Mouse (Mus musculus) heart, embryonic 14.5 days (tissue): Measurements from ENCODE around the gene Tas2r143. TPM values are rescaled to one million over a fixed set of nuclear protein-coding genes. Genes with fewer than 3 reads are reported as not detected.

Source experiments
- ATAC-seq: fragments of 200-750 bp; cut with Nextera tagmentation; 2 replicates; pipeline ENCODE4 v1.8.0; 2017; ENCODE audit warnings: low read depth, moderate TSS enrichment; ENCODE audit not compliant: insufficient number of reproducible peaks, insufficient read depth, low FRiP score
- H3K27ac ChIP-seq, 2 experiments: fragments of 200-500 bp in 1 of 2; fragments of 300-500 bp in 1 of 2; sonication (generic) in 1 of 2; replicated peaks in 1 of 2; 2 replicates each; pipeline ENCODE4 v1.5.1; 2012 to 2014; ENCODE audit warnings: low read depth in 2 of 2, low read length in 2 of 2, control low read depth in 1 of 2, mild to moderate bottlenecking in 1 of 2, mixed read lengths in 1 of 2; ENCODE audit not compliant: control insufficient read depth in 1 of 2, insufficient read depth in 1 of 2
- H3K27me3 ChIP-seq: fragments of 300-500 bp; sonication (generic); 2 replicates; pipeline ENCODE4 v1.6.1; 2014; ENCODE audit warnings: mild to moderate bottlenecking, low read length, control low read depth; ENCODE audit not compliant: control insufficient read depth, insufficient read depth
- H3K36me3 ChIP-seq: fragments of 300-500 bp; sonication (generic); 2 replicates; pipeline ENCODE4 v1.6.1; 2014; ENCODE audit warnings: mild to moderate bottlenecking, control low read depth, low read length, mixed read lengths; ENCODE audit not compliant: control insufficient read depth, insufficient read depth
- H3K4me1 ChIP-seq, 2 experiments: fragments of 200-500 bp in 1 of 2; fragments of 300-500 bp in 1 of 2; sonication (generic) in 1 of 2; 2 replicates each; pipeline ENCODE4 v1.6.1; 2012 to 2014; ENCODE audit warnings: low read length in 2 of 2, control low read depth in 1 of 2, mixed read lengths in 1 of 2; ENCODE audit not compliant: control insufficient read depth in 2 of 2, insufficient read depth in 2 of 2
- H3K4me2 ChIP-seq: fragments of 300-500 bp; sonication (generic); 2 replicates; pipeline ENCODE4 v1.6.1; 2014; ENCODE audit warnings: mild to moderate bottlenecking, low read length
- H3K4me3 ChIP-seq, 2 experiments: fragments of 200-500 bp in 1 of 2; fragments of 300-500 bp in 1 of 2; sonication (generic) in 1 of 2; 2 replicates each; pipeline ENCODE4 v1.5.1; 2012 to 2014; ENCODE audit warnings: low read length in 2 of 2, mild to moderate bottlenecking in 2 of 2, control low read depth in 1 of 2, low read depth in 1 of 2, moderate library complexity in 1 of 2; ENCODE audit not compliant: control insufficient read depth in 1 of 2, insufficient read depth in 1 of 2
- H3K9ac ChIP-seq: fragments of 300-500 bp; sonication (generic); 2 replicates; pipeline ENCODE4 v1.6.1; 2014; ENCODE audit warnings: mild to moderate bottlenecking, low read length
- H3K9me3 ChIP-seq: fragments of 300-500 bp; sonication (generic); 2 replicates; pipeline ENCODE4 v1.6.1; 2016; ENCODE audit warnings: low read length, control low read depth; ENCODE audit not compliant: control insufficient read depth
- WGBS: fragments of 180-500 bp; shearing (Covaris S2); extraction: QIAGEN DNeasy Blood & Tissue Kit; methylation state at CpG from one replicate; pipeline ENCODE4 v1.1.7; 2014; 5-methylcytosine and 5-hydroxymethylcytosine counted together
- polyA plus RNA-seq: library from polyadenylated mRNA; unstranded; fragments of >200 nt; fragmentation: Nextera tagmentation; extraction: Ambion mirVana; gene quantifications from 2 replicates; pipeline ENCODE4 v1.2.1, GENCODE M21; 2014

Gene Tas2r143
- polyA plus RNA-seq, 1 experiment from 2014 or later, result not detected

DNA sequence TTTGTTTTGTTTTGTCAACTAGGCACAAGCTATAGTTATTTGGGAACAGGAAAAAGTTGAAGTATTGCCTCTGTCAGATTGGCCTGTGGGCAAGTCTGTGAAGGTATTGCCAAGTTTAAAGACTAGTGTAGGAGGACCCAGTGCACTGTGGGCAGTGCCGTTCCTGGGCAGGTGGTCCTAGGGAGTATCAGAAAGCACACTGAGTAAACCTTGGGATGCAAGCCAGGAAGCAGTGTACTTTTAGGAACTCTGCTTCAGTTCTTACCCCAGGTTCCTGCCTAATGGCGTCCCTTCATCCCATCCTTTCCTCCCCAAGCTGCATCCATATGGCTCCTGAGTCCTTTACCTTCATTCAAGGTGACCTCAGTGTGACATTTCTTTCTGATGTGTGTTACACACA is 24.9 kb upstream of the Tas2r143 start:
- Histone ChIP-seq H3K4me2 (0 out of 2 replicates have a peak overlapping the region, but pooled peaks have one; percentile 10), H3K9me3 (no peaks in the 10 kb centered on the region), H3K4me1 (peaks cover 28 to 46% of the 10 kb centered on the region in 2 experiments), H3K9ac (peak overlapping the region; percentile 16; the same call in 1 of the 2 replicates), H3K27ac (peak overlapping the region; percentile 70 to 71), H3K4me3 (no peak overlapping the region), H3K27me3 (no peaks in the 10 kb centered on the region), H3K36me3 (no peaks in the 10 kb centered on the region)
- ATAC-seq, result no peak
- 61% methylated on average over 2 of the region's 2 CpGs for WGBS

DNA sequence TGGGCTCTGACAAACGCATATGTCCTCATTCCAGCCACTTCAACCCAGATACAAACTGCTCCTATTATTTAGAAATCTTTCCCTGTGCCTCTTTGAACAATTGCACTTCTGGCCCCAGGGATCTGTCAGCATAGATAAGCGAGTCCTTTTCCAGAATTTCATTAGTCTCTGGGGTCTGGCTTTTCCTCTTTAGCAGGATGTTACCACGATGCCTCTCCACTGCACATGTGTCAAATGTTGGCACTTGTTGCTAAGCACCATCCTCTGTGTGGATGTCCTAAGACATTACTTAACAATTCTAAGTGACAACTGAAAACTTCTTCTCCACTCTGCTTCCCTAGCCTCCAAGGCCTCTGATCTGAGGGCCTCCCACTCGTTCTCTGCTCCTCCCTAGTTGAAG is 24.0 kb upstream of the Tas2r143 start:
- Histone ChIP-seq H3K36me3 (no peaks in the 10 kb centered on the region), H3K27me3 (no peaks in the 10 kb centered on the region), H3K9me3 (no peaks in the 10 kb centered on the region), H3K4me3 (no peak overlapping the region), H3K4me1 (peaks cover 22 to 38% of the 10 kb centered on the region in 2 experiments), H3K4me2 (0 out of 2 replicates have a peak overlapping the region, but pooled peaks have one; percentile 8), H3K27ac (peak overlapping the region in 1 of 2 experiments; percentile 71; a peak in 3 of 4 replicates), H3K9ac (peak overlapping the region; percentile 12; the same call in 1 of the 2 replicates)
- no peak for ATAC-seq
- 21% methylated on average over 4 of the region's 4 CpGs for WGBS

DNA sequence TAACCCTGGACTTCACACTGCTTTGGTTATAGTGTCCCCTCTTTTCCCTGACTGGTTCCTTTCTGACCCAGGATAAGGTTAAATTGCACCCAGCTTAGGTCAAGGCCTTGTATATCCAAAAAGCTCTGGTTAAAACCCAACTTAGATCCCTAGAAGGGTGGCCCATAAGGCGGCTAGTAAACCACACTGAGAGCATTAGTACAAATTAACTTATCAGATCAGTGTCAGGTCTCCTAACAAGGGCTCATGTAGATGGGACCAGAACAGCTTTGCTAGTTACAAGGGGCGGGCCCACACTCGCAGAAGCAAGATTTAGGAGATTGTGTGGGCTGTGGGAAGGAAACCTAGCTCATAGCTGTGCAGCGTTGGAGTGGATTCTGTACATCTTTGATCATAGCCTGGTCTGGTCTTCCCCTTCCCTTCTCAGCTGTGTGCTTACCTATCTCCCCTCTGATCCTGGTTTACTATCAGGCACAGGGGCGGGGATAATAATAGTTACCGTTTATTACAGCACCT is 23.5 kb upstream of the Tas2r143 start:
- 61% methylated on average over 6 of the region's 6 CpGs for WGBS
- Histone ChIP-seq H3K4me2 (no peak overlapping the region), H3K27me3 (no peaks in the 10 kb centered on the region), H3K9ac (peak overlapping the region; percentile 12; the same call in 1 of the 2 replicates), H3K36me3 (no peaks in the 10 kb centered on the region), H3K4me1 (peaks cover 19 to 43% of the 10 kb centered on the region in 2 experiments), H3K4me3 (no peak overlapping the region), H3K27ac (peak overlapping the region in 1 of 2 experiments; percentile 71; a peak in 2 of 4 replicates), H3K9me3 (no peaks in the 10 kb centered on the region)
- ATAC-seq, result no peak

DNA sequence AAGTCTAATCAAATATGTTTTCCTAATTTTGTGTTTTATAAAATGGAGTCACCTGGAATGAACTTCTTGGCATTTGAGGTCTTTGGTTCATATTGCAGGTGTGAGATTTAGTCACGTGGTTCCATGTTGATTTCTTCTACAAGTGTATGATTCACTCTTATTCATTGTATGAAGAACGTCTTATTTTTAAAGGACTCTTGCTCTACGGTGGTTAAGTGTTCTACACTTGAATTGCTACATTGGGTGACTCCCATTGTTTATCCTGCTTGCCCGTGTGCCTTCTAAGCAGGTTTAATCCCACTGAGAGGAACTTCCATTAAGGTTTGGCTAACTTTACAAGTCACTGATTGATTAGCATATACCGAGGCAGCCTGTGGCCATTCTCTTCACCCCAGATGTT is 22.8 kb upstream of the Tas2r143 start:
- H3K9ac ChIP-seq, result no peak overlapping the region
- WGBS, result 77% methylated on average over 5 of the region's 5 CpGs
- H3K27ac ChIP-seq, result no peak overlapping the region
- no peak overlapping the region for H3K4me3 ChIP-seq
- H3K27me3 ChIP-seq, result no peaks in the 10 kb centered on the region
- H3K36me3 ChIP-seq, result no peaks in the 10 kb centered on the region
- H3K9me3 ChIP-seq, result no peaks in the 10 kb centered on the region
- no peak for ATAC-seq
- no peak overlapping the region for H3K4me2 ChIP-seq
- H3K4me1 ChIP-seq, result peaks cover 18 to 47% of the 10 kb centered on the region in 2 experiments

DNA sequence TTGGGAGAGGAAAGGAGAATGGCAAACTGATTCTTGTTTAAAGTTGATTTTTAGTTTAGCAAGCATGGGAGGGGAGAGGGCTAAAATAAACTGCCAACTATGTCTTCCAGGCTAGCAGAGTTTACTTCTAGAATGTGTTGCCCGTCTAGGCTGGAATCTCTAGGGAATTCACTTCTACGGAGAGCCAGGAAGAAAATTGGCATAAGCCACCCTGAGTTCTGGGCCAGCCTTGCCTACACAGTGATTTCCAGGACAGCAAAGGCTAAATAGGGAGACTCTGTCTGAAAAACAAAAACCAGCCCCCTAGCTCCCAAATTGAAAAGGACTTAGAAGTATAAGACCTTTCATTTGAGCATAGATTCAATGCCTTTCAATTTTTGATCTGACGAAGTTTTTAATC is 20.5 kb upstream of the Tas2r143 start:
- no peak overlapping the region for H3K27ac ChIP-seq
- peaks cover 12 to 41% of the 10 kb centered on the region in 2 experiments for H3K4me1 ChIP-seq
- H3K4me2 ChIP-seq, result no peak overlapping the region
- 46% methylated on average over 3 of the region's 3 CpGs for WGBS
- no peaks in the 10 kb centered on the region for H3K27me3 ChIP-seq
- H3K9me3 ChIP-seq, result no peaks in the 10 kb centered on the region
- H3K36me3 ChIP-seq, result no peaks in the 10 kb centered on the region
- no peak for ATAC-seq
- no peak overlapping the region for H3K4me3 ChIP-seq
- H3K9ac ChIP-seq, result no peak overlapping the region

DNA sequence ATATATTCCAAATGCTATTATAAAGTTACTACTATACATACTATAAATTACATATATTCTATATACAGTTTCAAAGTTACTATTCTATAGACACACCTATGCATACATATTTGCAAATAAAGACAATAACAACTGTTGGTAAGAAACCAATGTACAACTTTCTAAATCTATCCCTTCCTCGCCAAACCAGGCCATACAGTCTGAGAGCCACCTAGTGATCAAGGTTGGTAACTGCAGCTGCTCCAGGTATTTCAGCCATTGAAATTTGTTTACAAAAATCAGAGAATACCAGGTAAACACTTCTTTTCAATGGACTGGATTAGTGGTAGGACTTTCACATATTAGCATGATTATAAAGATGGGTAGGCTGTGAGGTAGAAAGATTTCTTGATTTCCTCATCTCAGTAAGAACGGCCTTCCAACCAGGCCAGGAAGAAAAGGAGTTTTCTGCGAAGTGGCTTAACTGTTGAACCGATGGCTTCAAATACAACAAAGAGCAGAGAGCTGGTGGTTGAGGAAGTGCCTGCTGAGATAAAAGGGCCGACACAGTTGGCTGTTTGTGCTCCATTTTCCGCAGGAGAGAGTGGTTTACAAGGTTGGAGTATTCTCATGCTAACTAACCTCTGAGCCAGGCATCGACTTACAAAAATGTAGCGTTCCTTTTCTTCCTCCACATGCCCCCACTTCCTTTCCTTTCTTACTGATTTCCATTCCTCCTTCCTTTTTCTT is 19.5 kb upstream of the Tas2r143 start:
- H3K27ac ChIP-seq, result peak overlapping the region in 1 of 2 experiments; percentile 82; a peak in 1 of 4 replicates
- no peak for ATAC-seq
- H3K4me1 ChIP-seq, result peaks cover 6 to 31% of the 10 kb centered on the region in 2 experiments

DNA sequence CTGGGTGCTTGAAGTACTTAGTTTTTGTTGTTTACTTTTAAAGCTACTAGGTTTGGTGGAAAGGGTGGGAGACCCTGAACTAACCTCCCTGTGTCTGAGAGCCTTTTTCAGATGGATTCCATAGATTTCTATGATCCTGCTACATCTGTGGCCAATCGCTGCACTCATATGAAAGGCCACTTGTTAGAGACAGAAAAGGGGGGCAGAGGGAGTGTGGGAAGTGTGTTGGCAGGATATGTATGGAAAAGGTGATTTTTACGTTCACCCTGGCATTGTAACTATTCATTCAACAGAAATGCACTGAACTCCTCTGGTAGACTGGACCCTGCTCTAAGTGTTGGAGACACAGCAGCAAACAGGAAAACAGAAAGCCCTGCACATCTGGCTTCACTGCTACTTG is 18.8 kb upstream of the Tas2r143 start:
- Histone ChIP-seq H3K9me3 (no peaks in the 10 kb centered on the region), H3K9ac (0 out of 2 replicates have a peak overlapping the region, but pooled peaks have one; percentile 16), H3K27ac (peak overlapping the region in 1 of 2 experiments; percentile 82; a peak in 2 of 4 replicates), H3K4me1 (peaks cover 4 to 24% of the 10 kb centered on the region in 2 experiments), H3K4me2 (no peak overlapping the region), H3K27me3 (no peaks in the 10 kb centered on the region), H3K36me3 (no peaks in the 10 kb centered on the region), H3K4me3 (no peak overlapping the region)
- WGBS, result 59% methylated on average over 2 of the region's 2 CpGs
- ATAC-seq, result no peak

More for the DNA sequence above, 19.5 kb upstream of the Tas2r143 start:
- Histone ChIP-seq H3K4me2 (no peak overlapping the region), H3K4me3 (no peak overlapping the region), H3K9me3 (no peaks in the 10 kb centered on the region), H3K36me3 (no peaks in the 10 kb centered on the region), H3K9ac (0 out of 2 replicates have a peak overlapping the region, but pooled peaks have one; percentile 16), H3K27me3 (no peaks in the 10 kb centered on the region)
- WGBS, result 20% methylated on average over 8 of the region's 8 CpGs
